Mouse (Mus musculus) midbrain, postnatal 0 days (tissue): ENCODE data around the gene St3gal3. TPM values are rescaled to one million over a fixed set of nuclear protein-coding genes. Genes with fewer than 3 reads are reported as not detected.

Experiments used
- ATAC-seq: fragments of 200-750 bp; cut with Nextera tagmentation; 2 replicates; pipeline ENCODE4 v1.8.0; 2017; ENCODE audit warnings: moderate number of reproducible peaks, mild to moderate bottlenecking, moderate TSS enrichment, moderate library complexity; ENCODE audit not compliant: low FRiP score
- DNase-seq: peaks from one replicate; pipeline ENCODE4 v3.0.0-alpha.2; 2015; ENCODE audit warnings: low spot score
- H3K27ac ChIP-seq: fragments of 300-500 bp; sonication (generic); 2 replicates; pipeline ENCODE4 v1.5.1; 2014; ENCODE audit warnings: low read depth, mild to moderate bottlenecking, low read length, mixed read lengths
- H3K27me3 ChIP-seq: fragments of 300-500 bp; sonication (generic); 2 replicates; pipeline ENCODE4 v1.6.1; 2014; ENCODE audit warnings: low read length, control low read depth, mixed read lengths; ENCODE audit not compliant: insufficient read depth
- H3K36me3 ChIP-seq: fragments of 300-500 bp; sonication (generic); 2 replicates; pipeline ENCODE4 v1.6.1; 2014; ENCODE audit warnings: low read length, control low read depth, mixed read lengths; ENCODE audit not compliant: insufficient read depth
- H3K4me1 ChIP-seq: fragments of 300-500 bp; sonication (generic); 2 replicates; pipeline ENCODE4 v1.6.1; 2014; ENCODE audit warnings: mild to moderate bottlenecking, control low read depth, antibody characterized with exemption, low read length, mixed read lengths; ENCODE audit not compliant: insufficient read depth
- H3K4me2 ChIP-seq: fragments of 300-500 bp; sonication (generic); 2 replicates; pipeline ENCODE4 v1.6.1; 2014; ENCODE audit warnings: low read depth, mild to moderate bottlenecking, low read length, mixed read lengths; ENCODE audit not compliant: poor library complexity, severe bottlenecking
- H3K4me3 ChIP-seq: fragments of 300-500 bp; sonication (generic); 2 replicates; pipeline ENCODE4 v1.5.1; 2014; ENCODE audit warnings: low read depth, mild to moderate bottlenecking, low read length, moderate library complexity
- H3K9ac ChIP-seq: fragments of 300-500 bp; sonication (generic); replicated peaks from 2 replicates; pipeline ENCODE4 v1.6.1; 2014; ENCODE audit warnings: mild to moderate bottlenecking, low read length, moderate library complexity, mixed read lengths; ENCODE audit not compliant: poor library complexity, severe bottlenecking
- H3K9me3 ChIP-seq: fragments of 300-500 bp; sonication (generic); 2 replicates; pipeline ENCODE4 v1.6.1; 2016; ENCODE audit warnings: low read length, control low read depth
- CTCF ChIP-seq: IDR thresholded peaks from 2 replicates; pipeline ENCODE4 v1.5.1; 2016; ENCODE audit warnings: antibody characterized with exemption, mild to moderate bottlenecking
- WGBS: fragments of 180-500 bp; shearing (Covaris S2); extraction: QIAGEN DNeasy Blood & Tissue Kit; methylation state at CpG from one replicate; pipeline ENCODE4 v1.1.7; 2014; 5-methylcytosine and 5-hydroxymethylcytosine counted together
- polyA plus RNA-seq: library from polyadenylated mRNA; unstranded; fragments of >200 nt; fragmentation: Nextera tagmentation; extraction: Ambion mirVana; gene quantifications from 2 replicates; pipeline ENCODE4 v1.2.1, GENCODE M21; 2015
- total RNA-seq: library from RNA; depleted of rRNA; stranded (reverse); fragments of >200 nt; gene quantifications from 2 replicates; pipeline ENCODE4 v1.2.3, GENCODE M21; 2014

The St3gal3 gene
- total and polyA plus RNA-seq, 2 experiments from 2014 or later: 10.7 to 46.3 TPM

GRCm38 (mm10) chr4:118073128-118073527 is 61.6 kb downstream of the St3gal3 start:
- Histone ChIP-seq H3K9ac (no peak overlapping the region), H3K4me3 (no peak overlapping the region), H3K9me3 (no peaks in the 10 kb centered on the region), H3K27ac (no peak overlapping the region), H3K4me2 (no peak overlapping the region), H3K4me1 (no peaks in the 10 kb centered on the region), H3K36me3 (no peaks in the 10 kb centered on the region), H3K27me3 (no peaks in the 10 kb centered on the region)
- 94% methylated on average over 6 of the region's 6 CpGs for WGBS
- DNase-seq (no peak), ATAC-seq (no peak)
- TF ChIP-seq CTCF: no peak

GRCm38 (mm10) chr4:118071891-118072290 is 62.8 kb downstream of the St3gal3 start:
- no peak overlapping the region for H3K9ac ChIP-seq
- TF ChIP-seq CTCF: no peak
- H3K9me3 ChIP-seq: no peaks in the 10 kb centered on the region
- no peak overlapping the region for H3K27ac ChIP-seq
- no peaks in the 10 kb centered on the region for H3K27me3 ChIP-seq
- H3K4me2 ChIP-seq: no peak overlapping the region
- no peaks in the 10 kb centered on the region for H3K36me3 ChIP-seq
- ATAC-seq: no peak
- no peak overlapping the region for H3K4me3 ChIP-seq
- H3K4me1 ChIP-seq: no peaks in the 10 kb centered on the region
- DNase-seq: no peak
- 69% methylated on average over 7 of the region's 7 CpGs for WGBS

GRCm38 (mm10) chr4:118070255-118071234 is 64.2 kb downstream of the St3gal3 start:
- no peak for ATAC-seq
- H3K27me3 ChIP-seq: no peaks in the 10 kb centered on the region
- WGBS: 92% methylated on average over 9 of the region's 9 CpGs
- H3K36me3 ChIP-seq: no peaks in the 10 kb centered on the region
- no peak overlapping the region for H3K4me3 ChIP-seq
- H3K4me2 ChIP-seq: no peak overlapping the region
- DNase-seq: no peak
- no peaks in the 10 kb centered on the region for H3K9me3 ChIP-seq
- H3K27ac ChIP-seq: no peak overlapping the region
- TF ChIP-seq CTCF: no peak
- no peak overlapping the region for H3K9ac ChIP-seq
- no peaks in the 10 kb centered on the region for H3K4me1 ChIP-seq

- H3K4me3 ChIP-seq: no peak overlapping the region
- H3K4me2 ChIP-seq: no peak overlapping the region
- 58% methylated on average over 9 of the region's 9 CpGs for WGBS
- H3K27ac ChIP-seq: no peak overlapping the region
- DNase-seq (no peak), ATAC-seq (no peak)
- H3K9ac ChIP-seq: no peak overlapping the region
- no peaks in the 10 kb centered on the region for H3K9me3 ChIP-seq
- no peaks in the 10 kb centered on the region for H3K27me3 ChIP-seq
- no peaks in the 10 kb centered on the region for H3K36me3 ChIP-seq
- H3K4me1 ChIP-seq: no peaks in the 10 kb centered on the region
- no peak for TF ChIP-seq CTCF
Measured at GRCm38 (mm10) chr4:118061809-118062463, 72.8 kb downstream of the St3gal3 start.

GRCm38 (mm10) chr4:118060915-118061530 is 73.7 kb downstream of the St3gal3 start:
- H3K27me3 ChIP-seq: no peaks in the 10 kb centered on the region
- no peak for TF ChIP-seq CTCF
- no peak overlapping the region for H3K27ac ChIP-seq
- H3K36me3 ChIP-seq: no peaks in the 10 kb centered on the region
- no peak overlapping the region for H3K4me3 ChIP-seq
- DNase-seq: no peak
- ATAC-seq: no peak
- H3K9ac ChIP-seq: no peak overlapping the region
- no peak overlapping the region for H3K4me2 ChIP-seq
- 92% methylated on average over 13 of the region's 13 CpGs for WGBS
- no peaks in the 10 kb centered on the region for H3K9me3 ChIP-seq
- no peaks in the 10 kb centered on the region for H3K4me1 ChIP-seq
